Mouse (Mus musculus) naive thymus-derived CD4-positive, alpha-beta T cell, adult 2 months (primary cell): ENCODE measurements at regions not wholly inside any gene's neighbourhood (a gene's known extent, or its start where the extent isn't known, plus 50 kb on each side); places are given as distances from the start of the nearest gene placed in this dataset.

Experiments
- DNase-seq: peaks from one replicate; pipeline ENCODE4 v3.0.0-alpha.2; 2011; ENCODE audit warnings: low read depth

GRCm38 (mm10) chr5:118880546-118880945, 320.1 kb downstream of the Med13l start:
- DNase-seq, result no peak

GRCm38 (mm10) chr5:118881886-118882285, 321.4 kb downstream of the Med13l start:
- DNase-seq, result no peak

GRCm38 (mm10) chr5:118888131-118888530, 327.7 kb downstream of the Med13l start:
- no peak for DNase-seq

GRCm38 (mm10) chr5:118891131-118891530, 330.7 kb downstream of the Med13l start:
- DNase-seq, result no peak

- no peak for DNase-seq
These were observed 347.7 kb downstream of the Med13l start for GRCm38 (mm10) chr5:118908224-118908623.

- DNase-seq, result no peak
These were observed 349.3 kb downstream of the Med13l start for GRCm38 (mm10) chr5:118909756-118910155.

- DNase-seq, result no peak
These were observed 353.8 kb downstream of the Med13l start for GRCm38 (mm10) chr5:118914191-118914750.

- no peak for DNase-seq
These were observed 362.9 kb downstream of the Med13l start for GRCm38 (mm10) chr5:118923357-118923756.

- DNase-seq, result no peak
These were observed 368.6 kb downstream of the Med13l start for GRCm38 (mm10) chr5:118929037-118929436.

GRCm38 (mm10) chr5:118929990-118930501, 369.6 kb downstream of the Med13l start:
- no peak for DNase-seq

GRCm38 (mm10) chr5:118939336-118940039, 379.0 kb downstream of the Med13l start:
- no peak for DNase-seq

- no peak for DNase-seq
These were observed 383.8 kb downstream of the Med13l start for GRCm38 (mm10) chr5:118944256-118944655.

- no peak for DNase-seq
These were observed 385.6 kb downstream of the Med13l start for GRCm38 (mm10) chr5:118946090-118946489.

- DNase-seq, result no peak
These were observed 386.5 kb downstream of the Med13l start for GRCm38 (mm10) chr5:118946994-118947393.

- DNase-seq, result no peak
These were observed 387.8 kb downstream of the Med13l start for GRCm38 (mm10) chr5:118948119-118948786.

GRCm38 (mm10) chr5:118951067-118951466, 390.6 kb downstream of the Med13l start:
- no peak for DNase-seq

GRCm38 (mm10) chr5:118960521-118961001, 400.1 kb downstream of the Med13l start:
- DNase-seq, result no peak

- no peak for DNase-seq
These were observed 400.6 kb downstream of the Med13l start for GRCm38 (mm10) chr5:118961091-118961490.

GRCm38 (mm10) chr5:118962152-118962551, 401.7 kb downstream of the Med13l start:
- DNase-seq, result no peak

- no peak for DNase-seq
These were observed 402.5 kb downstream of the Med13l start for GRCm38 (mm10) chr5:118963001-118963400.

- no peak for DNase-seq
These were observed 406.4 kb downstream of the Med13l start for GRCm38 (mm10) chr5:118966901-118967300.

- no peak for DNase-seq
These were observed 407.2 kb downstream of the Med13l start for GRCm38 (mm10) chr5:118967718-118968117.

- no peak for DNase-seq
These were observed 414.7 kb downstream of the Med13l start for GRCm38 (mm10) chr5:118975147-118975546.
